22 mouse cellular contexts compared by ENCODE assay signal in genomic region chr6:113226705-113227104, GRCm38 (mm10). TPM values are rescaled to one million over a fixed set of nuclear protein-coding genes. Genes with fewer than 3 reads are reported as not detected.
DNase-seq lines count a peak whose midpoint lies in the region; ATAC-seq and TF ChIP-seq lines count a peak whose summit lies in the region.
"Had no signal": no experiment of that assay in that cellular context is flagged by ENCODE, and none has a peak within 500 bp of the region (broad histone marks: within the 10 kb centered on the region; RNA-seq: fewer than 3 reads in every experiment).

No protein-coding gene starts in this region.

- no peak overlapping the region for H3K9ac ChIP-seq in forebrain, embryonic 11.5 days (ENCODE audit: low read length)
- no peak overlapping the region for H3K9ac ChIP-seq in forebrain, embryonic 13.5 days
- no peak overlapping the region for H3K9ac ChIP-seq in CH12.LX (ENCODE audit: insufficient read depth, low read depth)
- H3K9ac ChIP-seq: embryonic facial prominence, embryonic 13.5 days; hindbrain, embryonic 12.5 days had no signal

- no peaks in the 10 kb centered on the region for H3K4me1 ChIP-seq in forebrain, embryonic 11.5 days (replicated peaks; ENCODE audit: control insufficient read depth, insufficient read depth, low read length)
- H3K4me1 ChIP-seq in forebrain, embryonic 13.5 days = no peaks in the 10 kb centered on the region
- peaks cover 8 to 47% of the 10 kb centered on the region in 2 experiments for H3K4me1 ChIP-seq in CH12.LX (ENCODE audit: control insufficient read depth in 1 of 2, insufficient read depth in 2 of 2)
- H3K4me1 ChIP-seq: embryonic facial prominence, embryonic 13.5 days; heart, embryonic 10.5 days; hindbrain, embryonic 12.5 days had no signal

- H3K27me3 ChIP-seq in forebrain, embryonic 11.5 days (ENCODE audit: control insufficient read depth, insufficient read depth, low read length) = no peaks in the 10 kb centered on the region
- peaks cover 4% of the 10 kb centered on the region; the same call in 1 of the 2 replicates for H3K27me3 ChIP-seq in forebrain, embryonic 13.5 days
- H3K27me3 ChIP-seq in CH12.LX (replicated peaks) = no peaks in the 10 kb centered on the region
- H3K27me3 ChIP-seq: embryonic facial prominence, embryonic 13.5 days; hindbrain, embryonic 12.5 days had no signal

- TF ChIP-seq CTCF in CH12.LX (conservative IDR thresholded peaks at IDR 0.05 in 1 of 2, IDR thresholded peaks at IDR 0.05 in 1 of 2; ENCODE audit: low read depth in 2 of 2, low read length in 2 of 2) = no peak

- no peak for TF ChIP-seq RAD21 in CH12.LX (IDR thresholded peaks at IDR 0.05; ENCODE audit: low read depth, low read length)

- TF ChIP-seq EP300 in CH12.LX (IDR thresholded peaks at IDR 0.05; ENCODE audit: low read length) = no peak

- in situ Hi-C loops in CH12.LX (cut with MboI; ENCODE audit: low pct_ligation_motif_present, low pct_unique_long_range_greater_than_20kb, low sequenced_read_pairs) = no loop called here

- H3K36me3 ChIP-seq in forebrain, embryonic 11.5 days (ENCODE audit: control insufficient read depth, insufficient read depth, low read length) = no peaks in the 10 kb centered on the region
- no peaks in the 10 kb centered on the region for H3K36me3 ChIP-seq in forebrain, embryonic 13.5 days (ENCODE audit: poor library complexity, severe bottlenecking)
- no peaks in the 10 kb centered on the region for H3K36me3 ChIP-seq in CH12.LX (replicated peaks in 1 of 2; ENCODE audit: control insufficient read depth in 1 of 2, insufficient read depth in 1 of 2, low read length in 1 of 2)
- H3K36me3 ChIP-seq: embryonic facial prominence, embryonic 13.5 days; heart, embryonic 10.5 days; hindbrain, embryonic 12.5 days had no signal

- no peaks in the 10 kb centered on the region for H3K79me2 ChIP-seq in CH12.LX (replicated peaks; ENCODE audit: control insufficient read depth, extremely low read depth, insufficient read depth, poor library complexity, severe bottlenecking)

- ATAC-seq in forebrain, embryonic 11.5 days (replicated peaks; ENCODE audit: low FRiP score) = no peak
- ATAC-seq in forebrain, embryonic 13.5 days = no peak
- ATAC-seq in megakaryocyte progenitor cell, adult 5-6 weeks (replicated peaks; ENCODE audit: poor library complexity) = peak; percentile 39
- ATAC-seq in activated CD4-positive, CD25-positive, alpha-beta regulatory T cell, adult 4 months = no peak
- ATAC-seq: forebrain, embryonic 14.5 days; hindbrain, embryonic 16.5 days; inflammation-experienced regulatory T-cells, adult 6 months had no signal

- H3K9me3 ChIP-seq in forebrain, embryonic 11.5 days (ENCODE audit: control insufficient read depth, low read length) = no peaks in the 10 kb centered on the region; the same call in 1 of the 2 replicates
- H3K9me3 ChIP-seq in forebrain, embryonic 13.5 days (replicated peaks) = no peaks in the 10 kb centered on the region
- peaks cover 13% of the 10 kb centered on the region for H3K9me3 ChIP-seq in CH12.LX (replicated peaks; ENCODE audit: low read length)
- H3K9me3 ChIP-seq: embryonic facial prominence, embryonic 13.5 days; heart, embryonic 10.5 days; hindbrain, embryonic 12.5 days had no signal

- TF ChIP-seq POLR2A in CH12.LX (IDR thresholded peaks at IDR 0.05; ENCODE audit: low read depth, low read length) = no peak

- no peak overlapping the region for H3K4me3 ChIP-seq in forebrain, embryonic 11.5 days (ENCODE audit: low read depth, low read length)
- no peak overlapping the region for H3K4me3 ChIP-seq in forebrain, embryonic 13.5 days
- no peak overlapping the region for H3K4me3 ChIP-seq in CH12.LX (replicated peaks in 1 of 3; ENCODE audit: low read depth in 2 of 3, low read length in 2 of 3, poor library complexity in 1 of 3)
- H3K4me3 ChIP-seq: embryonic facial prominence, embryonic 13.5 days; gastrocnemius, adult 2 months; heart, embryonic 10.5 days; hindbrain, embryonic 12.5 days had no signal

- no peak overlapping the region for H3K4me2 ChIP-seq in forebrain, embryonic 11.5 days (ENCODE audit: low read depth, low read length, severe bottlenecking)
- H3K4me2 ChIP-seq in forebrain, embryonic 13.5 days = no peak overlapping the region
- no peak overlapping the region for H3K4me2 ChIP-seq in CH12.LX (ENCODE audit: insufficient read depth, low read depth, poor library complexity, severe bottlenecking)
- H3K4me2 ChIP-seq: embryonic facial prominence, embryonic 13.5 days; hindbrain, embryonic 12.5 days had no signal

- dilution Hi-C loops in CH12.LX (cut with MboI; ENCODE audit: extremely low pct_ligation_motif_present, extremely low pct_unique_long_range_greater_than_20kb, low sequenced_read_pairs) = no loop called here

- H3K27ac ChIP-seq in forebrain, embryonic 11.5 days (ENCODE audit: low read depth, low read length) = no peak overlapping the region
- no peak overlapping the region for H3K27ac ChIP-seq in forebrain, embryonic 13.5 days
- H3K27ac ChIP-seq in CH12.LX (ENCODE audit: insufficient read depth, low read depth) = peak overlapping the region; percentile 43; the same call in 1 of the 2 replicates
- H3K27ac ChIP-seq: embryonic facial prominence, embryonic 13.5 days; gastrocnemius, adult 2 months; heart, embryonic 10.5 days; hindbrain, embryonic 12.5 days had no signal

- DNase-seq in forebrain, embryonic 11.5 days (ENCODE audit: low spot score) = peak; percentile 4
- no peak for DNase-seq in CH12.LX (ENCODE audit: extremely low read depth)
- no peak for DNase-seq in kidney, postnatal 14 days
- no peak for DNase-seq in adrenal gland, postnatal 10 days
- DNase-seq: adrenal gland, adult 8-10 months; cerebellum, adult 11 months; cerebellum, adult 8-10 months; cerebellum, postnatal 14 days; gastrocnemius, adult 2 months; gastrocnemius, postnatal 36 days; heart, adult 18-20 months; heart, postnatal 10 days; heart, postnatal 4 days had no signal

TF ChIP-seq in CH12.LX, 34 proteins besides CTCF, POLR2A, EP300 and RAD21:
- no peak for TF ChIP-seq USF2 (conservative IDR thresholded peaks at IDR 0.05; ENCODE audit: low read depth, low read length)
- no peak for TF ChIP-seq MAFK (IDR thresholded peaks at IDR 0.05; ENCODE audit: insufficient replicate concordance, low read length)
- TF ChIP-seq CHD1 (IDR thresholded peaks at IDR 0.05; ENCODE audit: low read depth, low read length) = no peak
- TF ChIP-seq TCF12 (IDR thresholded peaks at IDR 0.05; ENCODE audit: low read depth, low read length) = no peak
- TF ChIP-seq E2F4 (IDR thresholded peaks at IDR 0.05; ENCODE audit: insufficient replicate concordance, low read depth, low read length) = no peak
- no peak for TF ChIP-seq BHLHE40 (IDR thresholded peaks at IDR 0.05; ENCODE audit: low read depth, low read length)
- no peak for TF ChIP-seq HCFC1 (IDR thresholded peaks at IDR 0.05; ENCODE audit: low read depth, low read length)
- TF ChIP-seq CHD2 (IDR thresholded peaks at IDR 0.05; ENCODE audit: low read length) = no peak
- TF ChIP-seq JUN (IDR thresholded peaks at IDR 0.05; ENCODE audit: insufficient read depth, low read depth, low read length) = no peak
- no peak for TF ChIP-seq ETS1 (conservative IDR thresholded peaks at IDR 0.05; ENCODE audit: low read depth, low read length)

RNA-seq across cellular contexts. Expression of gene Mtmr14, which starts 10.9 kb away (rescaled TPM):
- 50.5 and 50.8 TPM in 2 replicates for polyA plus RNA-seq in forebrain, embryonic 11.5 days (2014; fragmentation: Nextera tagmentation; extraction: Ambion mirVana)
- 42.5 and 45.4 TPM in 2 replicates for polyA plus RNA-seq in forebrain, embryonic 13.5 days (2015; fragmentation: Nextera tagmentation; extraction: Ambion mirVana)
- 63.9 and 83.4 TPM in 2 replicates for total RNA-seq in CH12.LX (2012; rRNA removed)
- total RNA-seq in CH12.LX (2014; rRNA removed) = 80.0 and 81.0 TPM in 2 replicates
- 88.0 and 89.2 TPM in 2 replicates for polyA plus RNA-seq in CH12.LX (2012; ENCODE audit: insufficient read length, low read depth)
- total RNA-seq in megakaryocyte progenitor cell, adult 5-6 weeks (2015) = 22.7 and 24.3 TPM in 2 replicates
- total RNA-seq in megakaryocyte progenitor cell, adult 5-6 weeks (2017) = 39.7 and 55.8 TPM in 2 replicates
- polyA plus RNA-seq in activated CD4-positive, CD25-positive, alpha-beta regulatory T cell, adult 4 months (2017; shearing (Covaris generic)) = 10 to 100 TPM; 15.1 to 16.7 TPM
- total RNA-seq in adrenal gland, postnatal 10 days (2021) = 10 to 100 TPM; 27.4 to 35.3 TPM

RNA-seq across cellular contexts. Expression of gene Lhfpl4, which starts 31.5 kb away (rescaled TPM):
- polyA plus RNA-seq in forebrain, embryonic 11.5 days (2014; fragmentation: Nextera tagmentation; extraction: Ambion mirVana) = 6.6 and 6.8 TPM in 2 replicates
- 29.6 and 33.8 TPM in 2 replicates for polyA plus RNA-seq in forebrain, embryonic 13.5 days (2015; fragmentation: Nextera tagmentation; extraction: Ambion mirVana)
- total RNA-seq in CH12.LX (2012; rRNA removed) (7.1 and 7.2 TPM in 2 replicates), CH12.LX (2014; rRNA removed) (2.6 and 3.2 TPM in 2 replicates)
- 8.9 and 9.8 TPM in 2 replicates for polyA plus RNA-seq in CH12.LX (2012; ENCODE audit: insufficient read length, low read depth)
- total RNA-seq in megakaryocyte progenitor cell, adult 5-6 weeks (2015) = 0.15 and 0.39 TPM in 2 replicates
- total RNA-seq in megakaryocyte progenitor cell, adult 5-6 weeks (2017) = not detected in 2 replicates
- 1 to 10 TPM in 1 of 2 experiments, not detected in 1; 1.2 TPM for polyA plus RNA-seq in activated CD4-positive, CD25-positive, alpha-beta regulatory T cell, adult 4 months (2017; shearing (Covaris generic))
- total RNA-seq in adrenal gland, postnatal 10 days (2021) = 1 to 10 TPM; 3.2 to 4.8 TPM

RNA-seq across cellular contexts. Expression of gene Cpne9, which starts 55.4 kb away (rescaled TPM):
- 0.13 and 0.52 TPM in 2 replicates for polyA plus RNA-seq in forebrain, embryonic 11.5 days (2014; fragmentation: Nextera tagmentation; extraction: Ambion mirVana)
- polyA plus RNA-seq in forebrain, embryonic 13.5 days (2015; fragmentation: Nextera tagmentation; extraction: Ambion mirVana) = 0.39 and 0.68 TPM in 2 replicates
- 0.25 TPM in 2 replicates for total RNA-seq in CH12.LX (2012; rRNA removed)
- total RNA-seq in CH12.LX (2014; rRNA removed) = 0.19 and 0.28 TPM in 2 replicates
- 0.27 and 0.49 TPM in 2 replicates for polyA plus RNA-seq in CH12.LX (2012; ENCODE audit: insufficient read length, low read depth)
- 0.49 TPM in 1 of 2 replicates, not detected in the other for total RNA-seq in megakaryocyte progenitor cell, adult 5-6 weeks (2015)
- not detected in 2 replicates for total RNA-seq in megakaryocyte progenitor cell, adult 5-6 weeks (2017)
- polyA plus RNA-seq in activated CD4-positive, CD25-positive, alpha-beta regulatory T cell, adult 4 months (2017; shearing (Covaris generic)) = under 1 TPM; 0.08 to 0.20 TPM
- 1 to 10 TPM in 1 of 2 experiments, under 1 TPM in 1; 0.90 to 1.2 TPM for total RNA-seq in adrenal gland, postnatal 10 days (2021)
- total RNA-seq: gastrocnemius, adult 2 months; gastrocnemius, postnatal 36 days; heart, adult 18-20 months; heart, postnatal 10 days; heart, postnatal 4 days had no signal
- polyA plus RNA-seq: heart, embryonic 10.5 days had no signal
